Mouse (Mus musculus) E14TG2a.4 (cell line): ENCODE data around the gene 0610030E20Rik.

ENCODE experiments used
- CTCF ChIP-seq: conservative IDR thresholded peaks from 2 replicates; pipeline ENCODE4 v1.5.1; 2014; ENCODE audit warnings: low read length
- NANOG ChIP-seq: IDR thresholded peaks from 2 replicates; pipeline ENCODE4 v1.6.1; 2014; ENCODE audit warnings: borderline replicate concordance, low read length, mixed read lengths
- POU5F1 ChIP-seq: IDR thresholded peaks from 2 replicates; pipeline ENCODE4 v1.6.1; 2014; ENCODE audit warnings: low read length, borderline replicate concordance

DNA sequence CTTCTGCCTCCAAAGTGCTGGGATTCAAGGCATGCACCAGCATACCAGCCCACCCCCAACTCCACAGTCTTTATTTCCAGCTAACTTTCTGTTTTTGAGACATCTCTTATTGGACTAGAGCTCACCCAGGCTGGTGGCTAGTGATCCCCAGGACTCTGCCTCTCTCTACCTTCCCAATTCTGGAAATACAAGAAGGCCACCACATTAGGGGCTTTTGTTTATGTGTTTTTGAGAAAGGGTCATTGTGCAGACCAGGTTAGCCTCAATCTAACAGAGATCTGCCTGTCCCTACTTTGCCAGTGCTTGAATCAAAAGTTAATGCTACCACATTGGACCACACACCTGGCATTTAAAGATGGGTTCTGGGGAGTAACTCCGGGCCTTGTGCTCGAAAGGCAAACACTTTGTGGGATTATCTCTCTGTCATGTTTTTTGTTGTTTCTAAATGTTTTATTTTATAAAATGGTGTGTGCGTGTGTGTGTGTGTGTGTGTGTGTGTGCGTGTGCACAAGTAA, 20.4 kb downstream of the 0610030E20Rik start:
- TF ChIP-seq CTCF (no peak), NANOG (no peak), POU5F1 (no peak)
